Mouse (Mus musculus): Measurements from ENCODE around the gene Khk. TPM values are rescaled to one million over a fixed set of nuclear protein-coding genes. Genes with fewer than 3 reads are reported as not detected.
A peak's percentile ranks its signal among the peaks of the same experiment; 100 is the strongest.

Khk gene
- polyA plus RNA-seq, 1 experiment from 2014 or later, result 25.5 TPM

DNA sequence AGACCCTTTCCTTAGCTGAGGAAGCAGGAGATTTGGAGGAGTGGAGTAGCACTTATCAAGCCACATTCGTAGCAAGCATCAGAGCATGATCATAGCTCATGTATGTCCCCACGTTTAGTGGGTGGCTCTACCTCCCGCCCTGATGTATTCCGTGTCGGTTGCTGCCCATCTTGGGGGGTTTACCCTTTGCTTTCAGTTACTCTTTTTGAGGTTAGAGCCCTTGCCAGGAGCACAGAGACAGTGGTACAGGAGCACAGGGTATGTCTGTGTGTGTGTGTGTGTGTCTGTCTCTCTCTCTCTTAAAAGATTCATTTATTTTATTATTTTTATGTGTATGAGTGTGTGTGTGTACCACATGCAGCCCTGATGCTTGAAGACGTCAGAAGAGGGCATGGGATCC lies 1.9 kb downstream of the Khk start:
- H3K4me3 ChIP-seq (replicated peaks), result no peak overlapping the region
- H3K9me3 ChIP-seq, result no peaks in the 10 kb centered on the region
- ATAC-seq (ENCODE audit: insufficient read depth, low FRiP score, low read depth), result no peak
- no peak overlapping the region for H3K9ac ChIP-seq
- H3K36me3 ChIP-seq, result peaks cover 23% of the 10 kb centered on the region; the same call in 1 of the 2 replicates
- H3K27ac ChIP-seq, result no peak overlapping the region
- H3K4me1 ChIP-seq, result peaks cover 36% of the 10 kb centered on the region
- H3K27me3 ChIP-seq (replicated peaks), result no peaks in the 10 kb centered on the region
- no peak overlapping the region for H3K4me2 ChIP-seq
- 76% methylated on average over 6 of the region's 6 CpGs for WGBS

DNA sequence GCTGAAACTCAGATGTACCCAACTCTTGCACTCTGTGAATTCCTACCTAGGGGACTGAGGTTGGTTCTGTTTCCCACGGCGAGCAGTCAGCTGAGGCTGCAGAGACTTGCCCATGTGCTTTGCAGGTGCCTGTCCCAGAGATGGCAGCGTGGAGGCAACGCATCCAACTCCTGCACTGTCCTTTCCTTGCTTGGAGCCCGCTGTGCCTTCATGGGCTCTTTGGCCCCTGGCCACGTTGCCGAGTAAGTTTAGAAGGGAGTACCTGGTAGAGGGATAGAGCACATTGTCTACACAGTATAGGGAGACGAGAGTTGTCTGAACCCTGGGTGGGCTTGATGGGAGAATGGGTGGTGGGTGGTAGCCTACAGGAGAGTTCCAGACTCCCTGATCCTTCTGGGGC lies 3.4 kb downstream of the Khk start:
- H3K4me3 ChIP-seq (replicated peaks), result no peak overlapping the region
- no peaks in the 10 kb centered on the region for H3K9me3 ChIP-seq
- no peak overlapping the region for H3K27ac ChIP-seq
- 72% methylated on average over 8 of the region's 8 CpGs for WGBS
- H3K36me3 ChIP-seq, result peaks cover 12% of the 10 kb centered on the region; the same call in 1 of the 2 replicates
- no peak for ATAC-seq (ENCODE audit: insufficient read depth, low FRiP score, low read depth)
- H3K4me1 ChIP-seq, result peaks cover 26% of the 10 kb centered on the region
- H3K27me3 ChIP-seq (replicated peaks), result no peaks in the 10 kb centered on the region
- no peak overlapping the region for H3K4me2 ChIP-seq
- no peak overlapping the region for H3K9ac ChIP-seq

DNA sequence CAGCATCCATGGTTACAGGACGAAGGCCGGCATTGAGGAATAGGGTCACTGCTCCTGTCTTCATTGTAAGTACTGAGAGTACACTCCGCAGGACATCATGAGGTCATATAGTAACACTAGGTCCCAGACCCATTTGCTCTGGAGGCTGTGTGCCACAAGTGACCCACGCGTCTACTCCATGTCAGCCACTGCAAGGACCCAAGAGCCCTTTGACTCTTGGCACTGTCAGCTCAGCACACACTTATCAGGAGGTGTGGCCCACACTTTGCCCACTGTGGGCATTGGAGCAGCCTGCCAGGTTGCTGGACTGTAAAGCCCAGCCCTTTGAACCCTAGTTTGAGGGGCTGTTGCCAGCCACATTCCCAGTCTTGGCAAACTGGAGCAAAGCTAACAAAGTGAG lies 4.0 kb downstream of the Khk start:
- H3K9me3 ChIP-seq, result no peaks in the 10 kb centered on the region
- 95% methylated on average over 5 of the region's 5 CpGs for WGBS
- ATAC-seq (ENCODE audit: insufficient read depth, low FRiP score, low read depth), result no peak
- H3K4me3 ChIP-seq (replicated peaks), result no peak overlapping the region
- peaks cover 7% of the 10 kb centered on the region; the same call in 1 of the 2 replicates for H3K36me3 ChIP-seq
- H3K4me1 ChIP-seq, result peaks cover 20% of the 10 kb centered on the region
- H3K9ac ChIP-seq, result no peak overlapping the region
- H3K27me3 ChIP-seq (replicated peaks), result no peaks in the 10 kb centered on the region
- no peak overlapping the region for H3K27ac ChIP-seq
- no peak overlapping the region for H3K4me2 ChIP-seq

DNA sequence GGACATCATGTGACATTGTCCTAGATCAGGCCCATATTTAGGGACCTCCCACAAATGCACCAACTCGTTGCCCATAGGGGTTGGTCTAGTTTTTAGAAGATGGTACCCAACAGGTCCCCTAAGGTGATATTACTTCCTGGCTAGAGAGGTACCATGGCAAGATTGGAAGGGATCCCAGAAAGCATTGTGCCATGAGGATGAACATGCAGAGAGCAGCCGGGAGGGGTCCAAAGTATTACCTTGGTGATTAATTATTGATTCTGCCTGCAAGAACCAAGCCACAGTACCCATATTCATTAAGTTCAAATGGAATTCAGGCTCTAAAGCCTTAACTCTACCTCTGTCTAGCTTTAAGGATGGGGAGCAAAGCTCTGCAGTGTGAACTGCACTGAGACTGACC lies 4.8 kb downstream of the Khk start:
- 83% methylated on average over 2 of the region's 2 CpGs for WGBS
- no peak for ATAC-seq (ENCODE audit: insufficient read depth, low FRiP score, low read depth)

DNA sequence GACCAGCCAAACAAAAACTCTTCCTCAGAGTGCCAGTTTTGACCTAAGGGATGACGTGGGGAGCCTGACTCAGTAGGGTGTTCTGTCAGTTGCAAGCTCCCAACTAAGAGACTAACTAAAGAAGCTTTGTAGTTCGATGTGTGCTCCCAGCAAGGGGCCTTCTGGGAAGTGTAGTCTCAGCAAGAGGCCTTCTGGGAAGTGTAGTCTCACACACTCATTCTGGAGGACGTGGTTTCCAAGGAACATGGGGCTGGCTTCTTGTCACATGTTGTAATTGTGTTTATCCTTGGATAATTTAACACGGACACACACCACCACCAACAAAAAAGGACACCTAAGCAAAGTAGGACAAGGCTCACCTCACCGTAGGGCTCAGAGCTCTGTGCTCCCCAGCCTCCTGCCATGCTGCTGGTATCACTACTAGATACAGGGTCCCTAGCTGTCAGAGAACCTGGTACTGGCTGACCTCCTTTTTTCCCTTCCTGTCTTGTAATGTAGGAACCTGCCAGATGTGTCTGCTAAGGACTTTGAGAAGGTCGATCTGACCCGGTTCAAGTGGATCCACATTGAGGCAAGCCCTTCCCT lies 6.8 kb downstream of the Khk start:
- H3K9ac ChIP-seq, result no peak overlapping the region
- H3K9me3 ChIP-seq, result no peaks in the 10 kb centered on the region
- H3K4me2 ChIP-seq, result 0 out of 2 replicates have a peak overlapping the region, but pooled peaks have one; percentile 24
- H3K27me3 ChIP-seq (replicated peaks), result no peaks in the 10 kb centered on the region
- H3K4me1 ChIP-seq, result no peaks in the 10 kb centered on the region
- no peak overlapping the region for H3K4me3 ChIP-seq (replicated peaks)
- no peak overlapping the region for H3K27ac ChIP-seq
- 45% methylated on average over 7 of the region's 7 CpGs for WGBS
- no peaks in the 10 kb centered on the region for H3K36me3 ChIP-seq
- no peak for ATAC-seq (ENCODE audit: insufficient read depth, low FRiP score, low read depth)

More for the DNA sequence above, 4.8 kb downstream of the Khk start:
- Histone ChIP-seq H3K4me3 (replicated peaks) (no peak overlapping the region), H3K27me3 (replicated peaks) (no peaks in the 10 kb centered on the region), H3K27ac (no peak overlapping the region), H3K4me2 (no peak overlapping the region), H3K36me3 (no peaks in the 10 kb centered on the region), H3K4me1 (peaks cover 13% of the 10 kb centered on the region), H3K9me3 (no peaks in the 10 kb centered on the region), H3K9ac (no peak overlapping the region)

DNA sequence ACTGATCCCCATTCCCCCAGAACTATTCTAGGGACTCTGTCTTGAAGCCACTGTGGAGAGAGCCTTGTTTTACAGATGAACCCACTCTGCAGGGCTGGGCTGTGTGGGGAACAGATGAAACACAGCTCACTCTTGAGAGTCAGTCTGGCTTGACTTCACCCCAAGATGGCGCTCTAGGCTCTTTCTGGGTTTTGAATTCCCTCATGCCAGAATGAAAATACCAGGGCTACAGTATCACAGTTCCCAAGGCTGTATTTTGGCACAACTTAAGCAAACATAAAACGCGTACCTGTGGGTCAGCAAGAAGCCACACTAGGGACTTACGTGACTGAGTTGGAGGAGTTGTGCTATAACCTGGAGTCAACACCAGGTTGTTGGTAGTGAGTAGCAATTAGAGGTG lies 8.9 kb downstream of the Khk start:
- Histone ChIP-seq H3K9ac (no peak overlapping the region), H3K4me1 (no peaks in the 10 kb centered on the region), H3K4me3 (replicated peaks) (no peak overlapping the region), H3K36me3 (no peaks in the 10 kb centered on the region), H3K9me3 (no peaks in the 10 kb centered on the region), H3K27ac (no peak overlapping the region), H3K4me2 (no peak overlapping the region), H3K27me3 (replicated peaks) (no peaks in the 10 kb centered on the region)
- ATAC-seq (ENCODE audit: insufficient read depth, low FRiP score, low read depth), result no peak
- WGBS, result 34% methylated on average over 4 of the region's 4 CpGs

DNA sequence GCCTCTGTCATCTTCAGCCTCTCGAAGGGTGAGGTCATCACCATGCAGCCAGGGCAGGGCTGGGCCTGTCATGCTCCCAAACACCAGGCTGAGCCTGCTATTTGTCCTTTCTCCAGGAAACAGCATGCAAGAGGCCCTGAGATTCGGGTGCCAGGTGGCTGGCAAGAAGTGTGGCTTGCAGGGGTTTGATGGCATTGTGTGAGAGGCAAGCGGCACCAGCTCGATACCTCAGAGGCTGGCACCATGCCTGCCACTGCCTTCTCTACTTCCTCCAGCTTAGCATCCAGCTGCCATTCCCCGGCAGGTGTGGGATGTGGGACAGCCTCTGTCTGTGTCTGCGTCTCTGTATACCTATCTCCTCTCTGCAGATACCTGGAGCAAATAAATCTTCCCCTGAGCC lies 9.6 kb downstream of the Khk start:
- no peak overlapping the region for H3K9ac ChIP-seq
- no peak overlapping the region for H3K27ac ChIP-seq
- no peaks in the 10 kb centered on the region for H3K36me3 ChIP-seq
- H3K9me3 ChIP-seq, result no peaks in the 10 kb centered on the region
- no peak for ATAC-seq (ENCODE audit: insufficient read depth, low FRiP score, low read depth)
- H3K4me1 ChIP-seq, result no peaks in the 10 kb centered on the region
- 85% methylated on average over 6 of the region's 6 CpGs for WGBS
- no peak overlapping the region for H3K4me2 ChIP-seq
- no peaks in the 10 kb centered on the region for H3K27me3 ChIP-seq (replicated peaks)
- H3K4me3 ChIP-seq (replicated peaks), result no peak overlapping the region

DNA sequence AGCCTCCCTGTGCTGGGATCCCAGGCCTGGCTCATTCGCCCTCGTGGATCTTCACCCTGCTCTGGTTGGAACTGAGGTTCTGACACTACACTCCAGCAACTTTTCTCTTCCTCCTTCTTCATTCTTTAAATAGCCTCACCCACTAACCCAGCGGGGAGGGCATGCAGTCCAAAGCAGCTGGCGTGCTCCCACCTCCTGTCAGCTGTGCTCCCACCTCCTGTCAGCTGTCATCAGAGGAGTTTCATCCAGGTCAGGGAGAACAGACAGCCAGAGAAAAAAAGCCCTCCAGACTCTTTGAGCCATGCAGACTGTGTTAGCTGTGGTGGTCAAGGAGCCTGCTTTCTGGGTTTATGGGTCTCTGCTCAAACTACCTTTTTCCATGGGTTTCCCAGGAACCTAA lies 10.1 kb downstream of the Khk start:
- WGBS, result 85% methylated on average over 4 of the region's 4 CpGs
- H3K9ac ChIP-seq, result no peak overlapping the region
- H3K4me1 ChIP-seq, result no peaks in the 10 kb centered on the region
- no peaks in the 10 kb centered on the region for H3K9me3 ChIP-seq
- no peak overlapping the region for H3K27ac ChIP-seq
- ATAC-seq (ENCODE audit: insufficient read depth, low FRiP score, low read depth), result no peak
- no peak overlapping the region for H3K4me2 ChIP-seq
- no peak overlapping the region for H3K4me3 ChIP-seq (replicated peaks)
- H3K36me3 ChIP-seq, result no peaks in the 10 kb centered on the region
- no peaks in the 10 kb centered on the region for H3K27me3 ChIP-seq (replicated peaks)

DNA sequence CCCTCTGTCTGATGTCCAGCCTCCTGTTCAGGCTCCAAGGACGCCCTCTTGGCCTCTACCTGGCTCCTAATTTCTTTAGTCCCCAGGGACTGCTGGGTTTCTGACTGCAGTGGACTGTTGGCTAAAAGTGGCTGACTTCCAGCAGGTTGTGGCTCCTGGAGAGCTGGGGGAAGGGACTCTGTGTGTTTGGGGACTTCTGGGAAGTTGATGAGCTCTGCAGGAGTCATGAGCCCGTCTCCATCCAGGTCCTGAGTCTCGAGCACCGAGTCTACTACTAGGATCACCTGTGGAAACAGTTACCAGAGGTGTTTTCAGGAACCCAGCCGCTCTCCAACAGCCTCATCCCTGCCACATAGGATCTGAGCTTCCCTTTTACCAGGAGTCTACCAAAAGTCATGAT lies 12.5 kb downstream of the Khk start:
- Histone ChIP-seq H3K27ac (no peak overlapping the region), H3K4me1 (no peaks in the 10 kb centered on the region), H3K36me3 (no peaks in the 10 kb centered on the region), H3K4me3 (replicated peaks) (no peak overlapping the region), H3K9me3 (no peaks in the 10 kb centered on the region), H3K4me2 (no peak overlapping the region), H3K27me3 (replicated peaks) (no peaks in the 10 kb centered on the region), H3K9ac (no peak overlapping the region)
- no peak for ATAC-seq (ENCODE audit: insufficient read depth, low FRiP score, low read depth)
- WGBS, result 61% methylated on average over 5 of the region's 5 CpGs

DNA sequence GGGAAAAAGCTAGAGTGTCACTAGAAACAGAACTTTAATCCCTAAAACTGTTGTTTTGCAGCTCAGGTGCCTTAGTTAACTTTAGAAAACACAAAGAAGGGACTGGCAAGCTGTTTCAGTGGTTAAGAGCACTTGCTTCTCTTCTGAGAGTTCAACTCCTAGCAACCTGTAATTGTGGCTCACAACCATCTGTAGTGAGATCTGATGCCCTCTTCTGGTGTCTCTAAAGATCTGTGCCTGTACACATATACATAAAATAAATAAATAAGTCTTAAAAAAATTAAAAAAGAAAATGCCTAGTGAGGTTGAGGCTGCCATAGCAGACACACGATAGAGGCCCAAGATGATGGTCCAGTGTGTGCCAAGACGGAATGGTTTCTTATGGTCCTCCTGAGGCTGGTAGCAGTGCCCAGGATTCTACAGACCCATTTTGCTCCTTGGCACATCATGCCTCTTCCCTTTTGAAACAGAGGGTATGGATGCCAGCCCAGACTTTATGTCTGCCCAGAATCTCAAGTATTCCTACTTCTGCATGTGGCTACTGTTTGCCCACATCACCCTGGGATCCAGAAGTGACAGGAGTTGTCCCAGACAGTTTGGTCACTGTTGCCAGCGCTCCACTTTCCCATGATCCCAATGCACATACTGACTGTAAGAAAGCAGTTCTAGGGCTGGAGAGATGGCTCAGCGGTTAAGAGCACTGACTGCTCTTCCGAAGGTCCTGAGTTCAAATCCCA lies 13.7 kb downstream of the Khk start:
- Histone ChIP-seq H3K27me3 (replicated peaks) (no peaks in the 10 kb centered on the region), H3K4me1 (no peaks in the 10 kb centered on the region), H3K9ac (no peak overlapping the region), H3K36me3 (no peaks in the 10 kb centered on the region), H3K4me3 (replicated peaks) (no peak overlapping the region), H3K4me2 (no peak overlapping the region), H3K9me3 (no peaks in the 10 kb centered on the region), H3K27ac (no peak overlapping the region)
- ATAC-seq (ENCODE audit: insufficient read depth, low FRiP score, low read depth), result no peak
- 88% methylated on average over 5 of the region's 5 CpGs for WGBS

DNA sequence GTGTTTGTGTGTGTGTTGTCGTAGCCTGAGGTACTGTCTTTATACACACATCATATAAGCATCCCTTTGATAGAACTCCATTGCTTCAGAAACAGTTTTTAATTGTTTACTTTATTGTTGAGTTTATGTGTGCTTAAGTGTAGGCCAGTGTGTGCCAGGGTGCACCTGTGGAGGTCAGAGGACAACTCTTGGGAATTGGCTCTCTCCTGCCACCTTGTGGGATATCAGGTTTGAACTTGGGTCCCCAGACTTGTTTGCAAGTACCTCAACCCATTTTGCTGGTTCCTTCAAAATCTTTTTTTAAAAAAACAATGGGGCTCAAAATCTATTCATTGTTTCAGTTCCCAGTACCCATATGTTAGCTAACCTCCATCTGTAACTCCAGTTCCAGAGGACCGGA lies 21.8 kb downstream of the Khk start:
- WGBS, result 89% methylated on average over 2 of the region's 2 CpGs
- ATAC-seq (ENCODE audit: insufficient read depth, low FRiP score, low read depth), result no peak
- 0 out of 2 replicates have a peak, but pooled peaks cover 5% of the 10 kb centered on the region for H3K27me3 ChIP-seq (replicated peaks)

DNA sequence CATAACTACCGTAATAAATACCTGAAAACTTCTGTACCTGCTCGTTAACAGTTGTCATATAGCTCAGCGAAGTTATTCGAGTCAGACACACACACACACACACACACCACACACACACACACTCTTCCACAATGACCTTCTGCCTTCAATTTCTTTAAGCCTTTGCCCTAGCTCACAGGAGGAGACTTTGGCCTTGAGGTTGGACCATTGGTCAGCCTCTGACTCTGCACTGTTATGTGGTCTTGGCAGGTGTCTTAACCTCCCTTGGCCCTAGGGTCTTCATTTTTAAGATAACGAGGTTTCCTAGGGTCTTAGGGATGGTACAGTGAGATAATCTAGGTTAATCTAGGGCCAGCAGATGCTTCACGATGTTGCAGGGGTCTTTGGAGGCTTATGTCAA lies 23.1 kb downstream of the Khk start:
- Histone ChIP-seq H3K36me3 (no peaks in the 10 kb centered on the region), H3K27me3 (replicated peaks) (0 out of 2 replicates have a peak, but pooled peaks cover 5% of the 10 kb centered on the region), H3K9me3 (no peaks in the 10 kb centered on the region), H3K27ac (no peak overlapping the region), H3K4me2 (no peak overlapping the region), H3K4me3 (replicated peaks) (no peak overlapping the region), H3K9ac (no peak overlapping the region), H3K4me1 (peaks cover 5% of the 10 kb centered on the region)
- ATAC-seq (ENCODE audit: insufficient read depth, low FRiP score, low read depth), result no peak
- WGBS, result 85% methylated on average over 6 of the region's 6 CpGs

More for the DNA sequence above, 21.8 kb downstream of the Khk start:
- H3K4me3 ChIP-seq (replicated peaks), result no peak overlapping the region
- H3K27ac ChIP-seq, result no peak overlapping the region
- no peak overlapping the region for H3K9ac ChIP-seq
- no peaks in the 10 kb centered on the region for H3K4me1 ChIP-seq
- no peaks in the 10 kb centered on the region for H3K9me3 ChIP-seq
- no peaks in the 10 kb centered on the region for H3K36me3 ChIP-seq
- H3K4me2 ChIP-seq, result no peak overlapping the region
